In the genomic region with DNA sequence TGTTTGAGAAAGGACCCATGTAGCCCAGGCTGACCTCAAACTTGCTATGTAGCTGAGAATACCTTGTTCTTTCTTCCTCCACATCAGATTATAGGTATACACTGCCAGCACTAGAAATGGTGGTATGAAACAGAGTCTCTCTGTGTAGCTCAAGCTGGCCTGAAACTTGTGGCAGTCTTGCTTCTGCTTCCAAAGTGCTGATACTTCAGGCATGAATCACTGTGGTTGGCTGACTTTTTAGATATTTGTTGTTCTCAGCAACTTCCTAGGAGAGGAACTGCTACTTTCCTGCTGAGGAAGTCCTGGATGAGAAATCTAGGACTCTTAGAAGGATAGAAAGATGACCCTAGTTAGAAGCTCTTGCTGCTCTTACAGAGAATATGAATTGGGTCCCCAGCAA, we compare ENCODE assay signal across 30 mouse cellular contexts. TPM values are rescaled to one million over a fixed set of nuclear protein-coding genes. Genes with fewer than 3 reads are reported as not detected.
DNase-seq lines count a peak whose midpoint lies in the region; ATAC-seq and TF ChIP-seq lines count a peak whose summit lies in the region.
"Had no signal": no experiment of that assay in that cellular context is flagged by ENCODE, and none has a peak within 500 bp of the region (broad histone marks: within the 10 kb centered on the region; RNA-seq: fewer than 3 reads in every experiment).

No protein-coding gene starts in this region.

- intact Hi-C loops in gastrocnemius, adult 2 months (cut with DNase I), result loop anchor here (5.0 kb wide), 1 partner anchor 36 kb away; no protein-coding TSS in a partner anchor
- intact Hi-C loops in gastrocnemius, postnatal 36 days (cut with DNase I), result loop anchor here (2.0 kb wide), 1 partner anchor 28 kb away; no protein-coding TSS in a partner anchor

- H3K4me1 ChIP-seq in brown adipose tissue, adult 24 weeks (ENCODE audit: control insufficient read depth, insufficient read depth, insufficient read length, low read length), result peaks cover 3% of the 10 kb centered on the region; the same call in 1 of the 2 replicates
- H3K4me1 ChIP-seq in kidney, embryonic 14.5 days (ENCODE audit: control insufficient read depth, insufficient read depth, low read length), result peaks cover 12% of the 10 kb centered on the region; the same call in 1 of the 2 replicates

- H3K36me3 ChIP-seq in kidney, embryonic 14.5 days (ENCODE audit: control insufficient read depth, insufficient read depth, low read length), result peaks cover 24% of the 10 kb centered on the region

- H3K27me3 ChIP-seq in kidney, embryonic 14.5 days (ENCODE audit: control insufficient read depth, insufficient read depth, low read length), result no peaks in the 10 kb centered on the region
- H3K27me3 ChIP-seq: heart, embryonic 12.5 days; hindbrain, embryonic 15.5 days; Patski had no signal

- peak overlapping the region; percentile 100; the same call in 1 of the 2 replicates for H3K27ac ChIP-seq in gastrocnemius, adult 2 months
- H3K27ac ChIP-seq in brown adipose tissue, adult 24 weeks (replicated peaks; ENCODE audit: low read depth, low read length), result peak overlapping the region; percentile 66
- no peak overlapping the region for H3K27ac ChIP-seq in kidney, embryonic 14.5 days (ENCODE audit: low read depth, low read length)
- H3K27ac ChIP-seq: embryonic facial prominence, embryonic 10.5 days; forebrain, embryonic 10.5 days; hindbrain, embryonic 15.5 days had no signal

- H3K4me2 ChIP-seq in kidney, embryonic 14.5 days (replicated peaks; ENCODE audit: low read depth, low read length), result no peak overlapping the region
- H3K4me2 ChIP-seq: heart, embryonic 12.5 days; hindbrain, embryonic 15.5 days had no signal

- no peaks in the 10 kb centered on the region for H3K9me3 ChIP-seq in kidney, embryonic 14.5 days (ENCODE audit: control insufficient read depth, low read length)
- H3K9me3 ChIP-seq: embryonic facial prominence, embryonic 10.5 days; forebrain, embryonic 10.5 days; G1E; heart, embryonic 12.5 days; hindbrain, embryonic 15.5 days had no signal

- no peak for ATAC-seq in kidney, embryonic 14.5 days (ENCODE audit: low FRiP score, low TSS enrichment)
- ATAC-seq: activated CD4-positive, CD25-positive, alpha-beta regulatory T cell, adult 4 months; forebrain, embryonic 14.5 days; intestine, embryonic 16.5 days; Patski had no signal

- DNase-seq in gastrocnemius, adult 2 months, result no peak
- no peak for DNase-seq in gastrocnemius, postnatal 36 days
- peak; percentile 64 for DNase-seq in 3T3-L1 (ENCODE audit: low read depth, low spot score)
- DNase-seq in Muller cell, postnatal 12 days (ENCODE audit: inconsistent ontology term), result peak; percentile 39
- DNase-seq in testis, postnatal 10 days (ENCODE audit: low spot score), result no peak
- DNase-seq in cerebellum, postnatal 25 days, result no peak
- DNase-seq: cerebellum, adult 11-12 months; cerebellum, adult 9-10 months; cerebellum, postnatal 36 days; gastrocnemius, postnatal 10 days; heart, postnatal 36 days had no signal

- H3K4me3 ChIP-seq in gastrocnemius, adult 2 months, result no peak overlapping the region
- H3K4me3 ChIP-seq in brown adipose tissue, adult 24 weeks (ENCODE audit: insufficient read depth, low read depth, low read length), result no peak overlapping the region
- H3K4me3 ChIP-seq in kidney, embryonic 14.5 days (ENCODE audit: low read length), result no peak overlapping the region
- H3K4me3 ChIP-seq: erythroblast, embryonic 14.5 days; forebrain, embryonic 10.5 days; heart, embryonic 12.5 days; hindbrain, embryonic 15.5 days had no signal

- no peak overlapping the region for H3K9ac ChIP-seq in kidney, embryonic 14.5 days (ENCODE audit: low read depth, low read length)
- H3K9ac ChIP-seq: hindbrain, embryonic 15.5 days had no signal

- no peak for TF ChIP-seq CTCF in gastrocnemius, adult 2 months (IDR thresholded peaks at IDR 0.05)

RNA-seq across cellular contexts. Expression of gene Snrpa, which starts 2.3 kb away (rescaled TPM):
- total RNA-seq in gastrocnemius, adult 2 months (2021), result 10 to 100 TPM; 32.5 to 37.3 TPM
- 10 to 100 TPM; 29.9 to 32.9 TPM for total RNA-seq in gastrocnemius, postnatal 36 days (2021)
- 31.5 and 50.7 TPM in 2 replicates for polyA plus RNA-seq in brown adipose tissue, adult 24 weeks (2012; ENCODE audit: insufficient read depth, insufficient read length, missing spikeins)
- 322 and 327 TPM in 2 replicates for polyA plus RNA-seq in kidney, embryonic 14.5 days (2014; fragmentation: Nextera tagmentation; extraction: Ambion mirVana)

RNA-seq across cellular contexts. Expression of gene BC024978, which starts 2.8 kb away (rescaled TPM):
- total RNA-seq in gastrocnemius, adult 2 months (2021), result 10 to 100 TPM; 14.6 to 15.8 TPM
- 10 to 100 TPM; 11.6 to 18.1 TPM for total RNA-seq in gastrocnemius, postnatal 36 days (2021)
- polyA plus RNA-seq in brown adipose tissue, adult 24 weeks (2012; ENCODE audit: insufficient read depth, insufficient read length, missing spikeins), result 5.6 and 8.2 TPM in 2 replicates
- 2.9 and 4.5 TPM in 2 replicates for polyA plus RNA-seq in kidney, embryonic 14.5 days (2014; fragmentation: Nextera tagmentation; extraction: Ambion mirVana)

RNA-seq across cellular contexts. Expression of gene Mia, which starts 17.4 kb away (rescaled TPM):
- total RNA-seq in gastrocnemius, adult 2 months (2021), result not detected
- total RNA-seq in gastrocnemius, postnatal 36 days (2021), result under 1 TPM; 0.57 to 0.69 TPM
- polyA plus RNA-seq in brown adipose tissue, adult 24 weeks (2012; ENCODE audit: insufficient read depth, insufficient read length, missing spikeins), result not detected in 2 replicates
- 24.5 and 30.8 TPM in 2 replicates for polyA plus RNA-seq in kidney, embryonic 14.5 days (2014; fragmentation: Nextera tagmentation; extraction: Ambion mirVana)
- total RNA-seq: adrenal gland, adult 2 months; gastrocnemius, postnatal 10 days; heart, postnatal 36 days had no signal
- polyA plus RNA-seq: adrenal gland, adult 2 months; erythroblast, embryonic 14.5 days; heart, embryonic 12.5 days; Patski had no signal

RNA-seq across cellular contexts. Expression of gene Gm21983, which starts 17.5 kb away (rescaled TPM):
- total RNA-seq in gastrocnemius, adult 2 months (2021), result under 1 TPM in 1 of 2 experiments, not detected in 1; 0.18 TPM
- total RNA-seq in gastrocnemius, postnatal 36 days (2021), result not detected
- polyA plus RNA-seq in brown adipose tissue, adult 24 weeks (2012; ENCODE audit: insufficient read depth, insufficient read length, missing spikeins), result not detected in 2 replicates
- polyA plus RNA-seq in kidney, embryonic 14.5 days (2014; fragmentation: Nextera tagmentation; extraction: Ambion mirVana), result not detected in 2 replicates
- total RNA-seq: adrenal gland, adult 2 months; adrenal gland, postnatal 36 days; G1E; gastrocnemius, postnatal 10 days; heart, adult 8-10 months; heart, postnatal 36 days had no signal
- polyA plus RNA-seq: brain, embryonic 14.5 days; embryonic facial prominence, embryonic 14.5 days; erythroblast, embryonic 14.5 days; forebrain, embryonic 10.5 days; forebrain, embryonic 14.5 days; G1E; heart, embryonic 16.5 days; hindbrain, embryonic 11.5 days; intestine, embryonic 16.5 days; Patski had no signal

RNA-seq across cellular contexts. Expression of gene Rab4b, which starts 19.7 kb away (rescaled TPM):
- 1 to 10 TPM; 5.7 to 6.5 TPM for total RNA-seq in gastrocnemius, adult 2 months (2021)
- 1 to 10 TPM; 8.5 to 9.3 TPM for total RNA-seq in gastrocnemius, postnatal 36 days (2021)
- 13.6 and 21.4 TPM in 2 replicates for polyA plus RNA-seq in brown adipose tissue, adult 24 weeks (2012; ENCODE audit: insufficient read depth, insufficient read length, missing spikeins)
- polyA plus RNA-seq in kidney, embryonic 14.5 days (2014; fragmentation: Nextera tagmentation; extraction: Ambion mirVana), result 51.5 and 60.2 TPM in 2 replicates

Comparison
In these comparisons a context has a peak if more than half of its experiments do, and no peak if none do; other contexts are left out.
1. DNase-seq: peak in 3T3-L1 (single experiment) and Muller cell, postnatal 12 days (single experiment); none in gastrocnemius, adult 2 months (single experiment), gastrocnemius, postnatal 36 days (0 of 2), testis, postnatal 10 days (single experiment) and cerebellum, postnatal 25 days (0 of 2).